Mouse (Mus musculus) kidney, adult 2 months (tissue): ENCODE measurements around the gene Sp8. TPM values are rescaled to one million over a fixed set of nuclear protein-coding genes. Genes with fewer than 3 reads are reported as not detected.

Experiments
- DNase-seq: peaks from one replicate; pipeline ENCODE4 v3.0.0; 2021
- H3K27ac ChIP-seq: fragments of 200-500 bp; 2 replicates; pipeline ENCODE4 v1.5.1; 2012; ENCODE audit warnings: low read depth, low read length, control low read depth, inconsistent platforms; ENCODE audit not compliant: insufficient read depth
- H3K27me3 ChIP-seq: fragments of 200-500 bp; replicated peaks from 2 replicates; pipeline ENCODE4 v1.6.1; 2012; ENCODE audit warnings: mild to moderate bottlenecking, moderate library complexity, low read length, inconsistent platforms; ENCODE audit not compliant: control insufficient read depth, insufficient read depth
- H3K36me3 ChIP-seq: fragments of 200-500 bp; 2 replicates; pipeline ENCODE4 v1.6.1; 2012; ENCODE audit warnings: mild to moderate bottlenecking, moderate library complexity, low read length, inconsistent platforms; ENCODE audit not compliant: control insufficient read depth, insufficient read depth
- H3K4me1 ChIP-seq: fragments of 200-500 bp; 2 replicates; pipeline ENCODE4 v1.6.1; 2011; ENCODE audit warnings: low read length; ENCODE audit not compliant: control insufficient read depth, insufficient read depth
- H3K4me3 ChIP-seq: fragments of 200-500 bp; 2 replicates; pipeline ENCODE4 v1.5.1; 2011; ENCODE audit warnings: mild to moderate bottlenecking, low read depth, low read length, control low read depth; ENCODE audit not compliant: insufficient read depth
- CTCF ChIP-seq: fragments of 200-500 bp; conservative IDR thresholded peaks from 2 replicates; pipeline ENCODE4 v1.5.1; 2011; ENCODE audit warnings: low read depth, mild to moderate bottlenecking, control low read depth, low read length, moderate library complexity, mixed read lengths; ENCODE audit not compliant: insufficient read depth, insufficient read length
- POLR2A ChIP-seq: fragments of 200-500 bp; IDR thresholded peaks from one replicate; pipeline ENCODE4 v1.6.1; 2011; ENCODE audit warnings: low read depth, low read length, control low read depth
- WGBS: fragments of 180-500 bp; shearing (Covaris S2); methylation state at CpG from one replicate; pipeline ENCODE4 v1.1.7; 2018; 5-methylcytosine and 5-hydroxymethylcytosine counted together
- polyA plus RNA-seq: library from polyadenylated mRNA; depleted of rRNA; stranded (reverse); fragments of >200 nt; gene quantifications from 2 replicates; pipeline ENCODE4 v1.2.3, GENCODE M21; 2012; rRNA removed

The Sp8 gene
- polyA plus RNA-seq, 1 experiment: not detected

DNA sequence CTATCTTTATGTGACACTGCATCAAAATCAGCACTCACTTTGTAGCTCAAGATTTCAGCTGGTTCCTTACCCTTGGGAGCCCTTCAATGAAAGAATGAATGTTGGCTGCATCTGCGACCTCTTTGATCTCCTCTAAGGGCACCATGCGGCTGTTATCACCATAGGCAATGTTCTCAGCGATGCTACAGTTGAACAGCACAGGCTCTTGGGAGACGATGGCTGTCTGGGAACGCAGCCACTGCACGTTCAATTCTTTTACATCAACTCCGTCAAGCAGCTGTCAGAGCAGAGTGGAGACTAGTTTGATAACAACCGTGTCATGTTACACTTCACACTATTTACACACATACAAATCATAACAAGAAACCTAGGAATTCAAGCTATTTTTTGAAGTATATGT lies 26.5 kb downstream of the Sp8 start:
- WGBS: 62% methylated on average over 8 of the region's 8 CpGs
- no peaks in the 10 kb centered on the region for H3K27me3 ChIP-seq
- TF ChIP-seq CTCF: no peak
- TF ChIP-seq POLR2A: no peak
- H3K27ac ChIP-seq: no peak overlapping the region
- no peak overlapping the region for H3K4me3 ChIP-seq
- H3K4me1 ChIP-seq: no peaks in the 10 kb centered on the region
- no peaks in the 10 kb centered on the region for H3K36me3 ChIP-seq
- DNase-seq: no peak

DNA sequence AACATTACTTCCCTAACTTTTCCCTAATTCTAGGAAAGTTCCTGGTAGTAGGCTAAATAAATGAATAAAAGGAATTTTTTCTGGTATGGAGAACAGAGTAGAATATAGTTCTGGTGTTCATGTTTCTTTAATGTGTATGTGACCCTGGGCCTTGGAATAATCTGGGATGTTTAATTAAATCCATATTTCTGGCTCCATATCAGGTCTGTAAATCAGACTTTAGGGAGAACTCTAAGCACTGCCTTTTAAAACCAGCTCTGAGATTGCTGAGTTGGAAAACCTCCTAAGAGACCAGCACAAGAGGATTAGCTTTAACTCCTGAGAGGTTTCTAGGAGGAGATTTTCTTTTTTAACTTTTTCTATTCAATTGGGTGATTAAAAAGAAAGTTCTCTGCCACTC lies 36.7 kb downstream of the Sp8 start:
- TF ChIP-seq CTCF (no peak), POLR2A (no peak)
- H3K27me3 ChIP-seq: no peaks in the 10 kb centered on the region
- no peak overlapping the region for H3K4me3 ChIP-seq
- no peaks in the 10 kb centered on the region for H3K4me1 ChIP-seq
- no peaks in the 10 kb centered on the region for H3K36me3 ChIP-seq
- H3K27ac ChIP-seq: no peak overlapping the region
- no peak for DNase-seq

DNA sequence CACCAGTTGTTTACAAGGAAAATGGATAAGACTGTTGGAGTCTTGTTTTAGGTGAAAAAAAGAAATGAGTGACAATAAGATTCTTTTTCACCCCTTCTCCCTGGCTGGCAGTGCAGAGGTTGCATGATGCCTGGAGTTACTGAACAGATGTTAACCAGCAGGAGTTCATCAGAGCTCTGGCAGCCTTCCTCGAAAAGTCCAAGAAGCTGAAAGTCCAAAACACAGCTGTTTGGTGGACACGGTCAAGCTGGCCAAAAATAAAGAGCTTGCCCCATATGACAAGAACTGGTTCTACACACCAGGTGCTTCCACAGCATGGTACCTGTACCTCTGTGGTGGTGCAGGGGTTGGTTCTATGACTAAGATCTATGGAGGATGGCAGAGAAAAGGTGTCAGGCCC lies 41.8 kb downstream of the Sp8 start:
- 61% methylated on average over 2 of the region's 2 CpGs for WGBS
- DNase-seq: no peak
- Histone ChIP-seq H3K4me3 (no peak overlapping the region), H3K36me3 (no peaks in the 10 kb centered on the region), H3K4me1 (no peaks in the 10 kb centered on the region), H3K27ac (no peak overlapping the region), H3K27me3 (no peaks in the 10 kb centered on the region)
- no peak for TF ChIP-seq CTCF
- TF ChIP-seq POLR2A: no peak

Other genes starting within 250 kb of the Sp8 start
- gene Abcb5, start 120.1 kb downstream of the Sp8 start, polyA plus RNA-seq: not detected in 2 replicates